Mouse (Mus musculus) CH12.LX (cell line): Measurements from ENCODE around the gene Npas3.

Source experiments
- CTCF ChIP-seq, 2 experiments: IDR thresholded peaks in 1 of 2; conservative IDR thresholded peaks in 1 of 2; 2 replicates each; pipeline ENCODE4 v1.5.1; 2011 to 2012; ENCODE audit warnings: low read depth in 2 of 2, low read length in 2 of 2, improper control_type of control experiment in 1 of 2, inconsistent platforms in 1 of 2, mild to moderate bottlenecking in 1 of 2, moderate library complexity in 1 of 2
- MAX ChIP-seq: IDR thresholded peaks from 2 replicates; pipeline ENCODE4 v1.6.1; 2011; ENCODE audit warnings: low read length, improper control_type of control experiment
- MEF2A ChIP-seq: IDR thresholded peaks from 2 replicates; pipeline ENCODE4 v1.6.1; 2014; ENCODE audit warnings: low read depth, mild to moderate bottlenecking, inconsistent platforms, low read length, improper control_type of control experiment, borderline replicate concordance
- POLR2A ChIP-seq: IDR thresholded peaks from 2 replicates; pipeline ENCODE4 v1.6.1; 2011; ENCODE audit warnings: low read depth, mild to moderate bottlenecking, improper control_type of control experiment, low read length
- POLR2AphosphoS2 ChIP-seq: IDR thresholded peaks from 2 replicates; pipeline ENCODE4 v1.6.1; 2011; ENCODE audit warnings: low read depth, low read length, improper control_type of control experiment
- SIN3A ChIP-seq: IDR thresholded peaks from 2 replicates; pipeline ENCODE4 v1.6.1; 2012; ENCODE audit warnings: low read length, improper control_type of control experiment, inconsistent platforms
- TCF12 ChIP-seq: IDR thresholded peaks from 2 replicates; pipeline ENCODE4 v1.6.1; 2014; ENCODE audit warnings: low read depth, mild to moderate bottlenecking, inconsistent platforms, low read length, improper control_type of control experiment

DNA sequence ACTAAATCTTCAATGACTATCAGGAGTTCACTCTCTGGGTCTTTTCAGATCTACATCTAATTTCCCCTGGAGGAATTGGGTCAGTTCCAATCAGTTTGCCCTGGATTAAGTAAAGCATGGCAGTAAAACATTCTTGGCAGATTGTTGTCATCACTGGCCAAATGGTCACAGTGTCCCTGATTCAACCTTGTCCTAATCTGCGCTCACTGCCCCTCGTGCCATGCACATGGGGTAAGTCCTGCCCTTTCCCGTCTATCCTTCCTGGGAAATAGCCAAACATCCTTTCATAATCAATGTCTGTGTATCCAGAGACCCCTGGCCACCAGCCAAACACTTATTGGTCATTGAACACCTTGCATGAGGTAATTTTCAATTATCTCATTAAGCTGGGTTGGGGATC lies 432.0 kb downstream of the Npas3 start:
- TF ChIP-seq SIN3A (no peak), TCF12 (no peak), POLR2A (no peak), CTCF (conservative IDR thresholded peaks at IDR 0.05 in 1 of 2, IDR thresholded peaks at IDR 0.05 in 1 of 2; ENCODE audit: low read depth in 2 of 2, low read length in 2 of 2) (no peak), POLR2AphosphoS2 (no peak), MEF2A (no peak), MAX (no peak)
